Mouse (Mus musculus) CH12.LX (cell line): ENCODE results near the gene Lnx1.

ENCODE experiments used
- E2F4 ChIP-seq: IDR thresholded peaks from 2 replicates; pipeline ENCODE4 v1.6.1; 2011; ENCODE audit warnings: low read depth, low read length, improper control_type of control experiment; ENCODE audit not compliant: insufficient replicate concordance
- MAX ChIP-seq: IDR thresholded peaks from 2 replicates; pipeline ENCODE4 v1.6.1; 2011; ENCODE audit warnings: low read length, improper control_type of control experiment
- MAZ ChIP-seq: IDR thresholded peaks from 2 replicates; pipeline ENCODE4 v1.6.1; 2012; ENCODE audit warnings: low read depth, mild to moderate bottlenecking, inconsistent platforms, low read length, improper control_type of control experiment, moderate library complexity

DNA sequence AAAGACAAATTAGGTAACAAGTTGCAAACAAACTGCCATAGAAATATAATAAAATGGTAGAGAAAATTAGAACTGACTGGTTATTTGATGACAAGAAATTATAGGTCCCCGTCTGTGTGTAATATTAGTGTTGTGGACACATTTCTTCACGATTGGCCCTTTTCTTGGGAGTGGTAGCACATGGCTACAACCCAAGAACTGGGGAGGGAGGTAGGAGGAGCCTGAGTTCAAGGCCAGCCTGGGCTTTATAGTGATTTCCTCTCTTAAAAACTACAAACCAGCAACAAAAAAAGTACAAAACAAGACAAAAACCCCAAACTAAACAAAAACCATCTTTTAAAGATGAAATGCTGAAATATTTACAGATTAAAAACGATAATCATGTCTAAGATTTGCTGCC is 31.8 kb downstream of the Lnx1 start:
- TF ChIP-seq MAX (no peak), MAZ (no peak), E2F4 (no peak)
